Mouse (Mus musculus): ENCODE data around the gene Slc18a3. TPM values are rescaled to one million over a fixed set of nuclear protein-coding genes. Genes with fewer than 3 reads are reported as not detected.

Slc18a3 gene
- polyA plus RNA-seq, 1 experiment, result not detected

GRCm38 (mm10) chr14:32443446-32443845 is 21.2 kb downstream of the Slc18a3 start:
- no peak for TF ChIP-seq EP300 (IDR thresholded peaks at IDR 0.05; ENCODE audit: insufficient read depth, low read depth, low read length)
- no peak overlapping the region for H3K9ac ChIP-seq (ENCODE audit: low read depth, poor library complexity, severe bottlenecking)
- no peak overlapping the region for H3K4me3 ChIP-seq (ENCODE audit: low read depth, low read length)
- H3K27me3 ChIP-seq (ENCODE audit: control insufficient read depth, insufficient read depth, low read length, poor library complexity, severe bottlenecking), result no peaks in the 10 kb centered on the region
- H3K27ac ChIP-seq (ENCODE audit: insufficient read depth, low read length), result no peak overlapping the region
- H3K36me3 ChIP-seq (ENCODE audit: control insufficient read depth, insufficient read depth, low read length, poor library complexity, severe bottlenecking), result no peaks in the 10 kb centered on the region
- H3K4me1 ChIP-seq (ENCODE audit: control insufficient read depth, insufficient read depth, low read length), result no peaks in the 10 kb centered on the region
- H3K9me3 ChIP-seq (replicated peaks; ENCODE audit: control insufficient read depth, insufficient read depth, low read length, poor library complexity, severe bottlenecking), result no peaks in the 10 kb centered on the region

GRCm38 (mm10) chr14:32439744-32440143 is 24.9 kb downstream of the Slc18a3 start:
- H3K9me3 ChIP-seq (replicated peaks; ENCODE audit: control insufficient read depth, insufficient read depth, low read length, poor library complexity, severe bottlenecking), result no peaks in the 10 kb centered on the region
- H3K27me3 ChIP-seq (ENCODE audit: control insufficient read depth, insufficient read depth, low read length, poor library complexity, severe bottlenecking), result no peaks in the 10 kb centered on the region
- H3K4me3 ChIP-seq (ENCODE audit: low read depth, low read length), result no peak overlapping the region
- no peak overlapping the region for H3K27ac ChIP-seq (ENCODE audit: insufficient read depth, low read length)
- no peaks in the 10 kb centered on the region for H3K4me1 ChIP-seq (ENCODE audit: control insufficient read depth, insufficient read depth, low read length)
- H3K36me3 ChIP-seq (ENCODE audit: control insufficient read depth, insufficient read depth, low read length, poor library complexity, severe bottlenecking), result no peaks in the 10 kb centered on the region
- TF ChIP-seq POLR2A (IDR thresholded peaks at IDR 0.05; ENCODE audit: insufficient read depth, low read length) (no peak), EP300 (IDR thresholded peaks at IDR 0.05; ENCODE audit: insufficient read depth, low read depth, low read length) (no peak)
- no peak overlapping the region for H3K9ac ChIP-seq (ENCODE audit: low read depth, poor library complexity, severe bottlenecking)

- H3K36me3 ChIP-seq (ENCODE audit: control insufficient read depth, insufficient read depth, low read length, poor library complexity, severe bottlenecking), result no peaks in the 10 kb centered on the region
- no peak overlapping the region for H3K27ac ChIP-seq (ENCODE audit: insufficient read depth, low read length)
- H3K9me3 ChIP-seq (replicated peaks; ENCODE audit: control insufficient read depth, insufficient read depth, low read length, poor library complexity, severe bottlenecking), result no peaks in the 10 kb centered on the region
- H3K4me3 ChIP-seq (ENCODE audit: low read depth, low read length), result no peak overlapping the region
- TF ChIP-seq CTCF (IDR thresholded peaks at IDR 0.05; ENCODE audit: low read depth, low read length) (no peak), EP300 (IDR thresholded peaks at IDR 0.05; ENCODE audit: insufficient read depth, low read depth, low read length) (no peak), POLR2A (IDR thresholded peaks at IDR 0.05; ENCODE audit: insufficient read depth, low read length) (no peak)
- H3K9ac ChIP-seq (ENCODE audit: low read depth, poor library complexity, severe bottlenecking), result no peak overlapping the region
- H3K4me1 ChIP-seq (ENCODE audit: control insufficient read depth, insufficient read depth, low read length), result no peaks in the 10 kb centered on the region
- no peaks in the 10 kb centered on the region for H3K27me3 ChIP-seq (ENCODE audit: control insufficient read depth, insufficient read depth, low read length, poor library complexity, severe bottlenecking)
Observed at GRCm38 (mm10) chr14:32439316-32439715, 25.3 kb downstream of the Slc18a3 start.

- no peaks in the 10 kb centered on the region for H3K9me3 ChIP-seq (replicated peaks; ENCODE audit: control insufficient read depth, insufficient read depth, low read length, poor library complexity, severe bottlenecking)
- H3K4me3 ChIP-seq (ENCODE audit: low read depth, low read length), result no peak overlapping the region
- H3K27me3 ChIP-seq (ENCODE audit: control insufficient read depth, insufficient read depth, low read length, poor library complexity, severe bottlenecking), result no peaks in the 10 kb centered on the region
- H3K9ac ChIP-seq (ENCODE audit: low read depth, poor library complexity, severe bottlenecking), result no peak overlapping the region
- TF ChIP-seq CTCF (IDR thresholded peaks at IDR 0.05; ENCODE audit: low read depth, low read length) (peak; percentile 37), EP300 (IDR thresholded peaks at IDR 0.05; ENCODE audit: insufficient read depth, low read depth, low read length) (no peak)
- no peaks in the 10 kb centered on the region for H3K4me1 ChIP-seq (ENCODE audit: control insufficient read depth, insufficient read depth, low read length)
- H3K27ac ChIP-seq (ENCODE audit: insufficient read depth, low read length), result no peak overlapping the region
- H3K36me3 ChIP-seq (ENCODE audit: control insufficient read depth, insufficient read depth, low read length, poor library complexity, severe bottlenecking), result no peaks in the 10 kb centered on the region
Observed at GRCm38 (mm10) chr14:32437352-32437793, 27.3 kb downstream of the Slc18a3 start.

- Histone ChIP-seq H3K27ac (ENCODE audit: insufficient read depth, low read length) (no peak overlapping the region), H3K27me3 (ENCODE audit: control insufficient read depth, insufficient read depth, low read length, poor library complexity, severe bottlenecking) (no peaks in the 10 kb centered on the region), H3K36me3 (ENCODE audit: control insufficient read depth, insufficient read depth, low read length, poor library complexity, severe bottlenecking) (no peaks in the 10 kb centered on the region), H3K4me3 (ENCODE audit: low read depth, low read length) (no peak overlapping the region), H3K9ac (ENCODE audit: low read depth, poor library complexity, severe bottlenecking) (no peak overlapping the region), H3K9me3 (replicated peaks; ENCODE audit: control insufficient read depth, insufficient read depth, low read length, poor library complexity, severe bottlenecking) (no peaks in the 10 kb centered on the region), H3K4me1 (ENCODE audit: control insufficient read depth, insufficient read depth, low read length) (no peaks in the 10 kb centered on the region)
- TF ChIP-seq EP300 (IDR thresholded peaks at IDR 0.05; ENCODE audit: insufficient read depth, low read depth, low read length) (no peak), CTCF (IDR thresholded peaks at IDR 0.05; ENCODE audit: low read depth, low read length) (no peak), POLR2A (IDR thresholded peaks at IDR 0.05; ENCODE audit: insufficient read depth, low read length) (no peak)
Observed at GRCm38 (mm10) chr14:32429030-32429602, 35.5 kb downstream of the Slc18a3 start.

DNA sequence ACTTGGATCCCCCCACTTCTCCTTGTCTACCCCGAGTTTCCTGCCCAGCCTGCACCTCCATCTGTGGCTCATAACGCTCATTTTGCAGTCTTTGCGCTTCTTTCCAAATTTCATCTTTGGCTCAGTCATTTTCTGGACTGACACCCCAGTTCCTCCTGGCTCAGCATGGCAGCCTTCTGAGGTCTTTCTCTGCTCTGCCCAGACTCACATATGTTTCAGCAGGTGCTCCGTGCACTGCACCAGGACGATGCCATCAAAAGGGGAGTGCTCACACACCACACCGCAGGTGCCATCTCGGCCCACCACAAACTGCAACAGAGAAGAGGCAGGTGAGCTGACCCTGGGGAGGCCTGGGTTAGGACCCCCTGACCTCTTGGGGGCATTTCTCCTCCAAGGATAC is 40.7 kb downstream of the Slc18a3 start:
- H3K4me1 ChIP-seq (ENCODE audit: control insufficient read depth, insufficient read depth, low read length), result no peaks in the 10 kb centered on the region
- no peaks in the 10 kb centered on the region for H3K36me3 ChIP-seq (ENCODE audit: control insufficient read depth, insufficient read depth, low read length, poor library complexity, severe bottlenecking)
- H3K4me3 ChIP-seq (ENCODE audit: low read depth, low read length), result no peak overlapping the region
- no peak for TF ChIP-seq CTCF (IDR thresholded peaks at IDR 0.05; ENCODE audit: low read depth, low read length)
- TF ChIP-seq POLR2A (IDR thresholded peaks at IDR 0.05; ENCODE audit: insufficient read depth, low read length), result no peak
- no peak for TF ChIP-seq EP300 (IDR thresholded peaks at IDR 0.05; ENCODE audit: insufficient read depth, low read depth, low read length)
- H3K9me3 ChIP-seq (replicated peaks; ENCODE audit: control insufficient read depth, insufficient read depth, low read length, poor library complexity, severe bottlenecking), result no peaks in the 10 kb centered on the region
- H3K27ac ChIP-seq (ENCODE audit: insufficient read depth, low read length), result no peak overlapping the region
- H3K27me3 ChIP-seq (ENCODE audit: control insufficient read depth, insufficient read depth, low read length, poor library complexity, severe bottlenecking), result no peaks in the 10 kb centered on the region
- H3K9ac ChIP-seq (ENCODE audit: low read depth, poor library complexity, severe bottlenecking), result no peak overlapping the region

All from ES-Bruce4 (cell line).